In the genomic region with DNA sequence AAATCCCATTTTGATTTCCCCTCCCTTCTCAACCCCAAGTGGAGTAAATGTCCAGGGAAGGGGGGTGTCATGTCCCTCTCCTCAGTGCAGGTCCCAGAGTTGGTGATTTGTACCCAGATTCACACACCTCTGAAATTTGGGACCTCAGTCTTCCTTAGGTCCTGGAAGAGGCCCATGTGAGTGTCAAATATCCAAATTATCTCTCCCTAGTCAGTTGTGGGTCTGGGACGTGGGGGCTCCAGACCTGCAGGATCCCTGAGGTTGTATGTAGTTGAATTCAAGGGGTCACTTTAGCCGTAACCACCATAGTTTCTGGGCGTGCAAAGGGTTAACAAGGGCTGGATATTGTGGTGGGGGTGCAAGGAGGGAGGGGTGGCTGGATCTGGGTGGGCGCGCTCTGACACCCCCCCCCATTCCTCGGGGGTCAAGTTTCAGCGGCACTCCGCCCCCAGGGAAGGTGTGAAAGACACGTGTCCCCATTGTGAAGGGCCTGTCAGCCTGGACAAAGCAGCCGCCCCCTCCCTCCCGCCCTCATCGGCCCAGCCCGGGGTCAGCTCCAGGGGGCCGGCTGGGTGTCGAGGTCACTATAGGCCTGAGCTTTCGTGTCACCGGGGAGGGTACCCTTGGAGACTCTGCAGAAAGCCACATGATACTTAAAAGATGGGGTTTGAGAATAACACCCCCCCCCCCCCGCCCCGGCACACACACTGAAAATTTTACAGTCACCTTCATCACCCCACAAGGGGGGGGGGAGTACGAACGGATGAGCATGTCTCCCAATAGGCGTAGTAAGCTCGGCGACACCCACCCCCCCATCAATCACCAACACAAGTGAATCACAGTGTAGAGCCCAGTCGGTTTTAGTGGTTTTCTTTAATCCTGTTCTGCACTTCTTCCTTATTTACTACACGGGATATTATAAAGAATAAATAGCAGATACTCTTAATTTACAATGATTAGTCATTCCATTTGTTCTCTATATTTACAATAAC, we compare ENCODE assay signal across 10 mouse cellular contexts. TPM values are rescaled to one million over a fixed set of nuclear protein-coding genes. Genes with fewer than 3 reads are reported as not detected.
DNase-seq lines count a peak whose midpoint lies in the region; ATAC-seq and TF ChIP-seq lines count a peak whose summit lies in the region.
"Had no signal": no experiment of that assay in that cellular context is flagged by ENCODE, and none has a peak within 500 bp of the region (broad histone marks: within the 10 kb centered on the region; RNA-seq: fewer than 3 reads in every experiment).

No protein-coding gene starts in this region.

- no peak for ATAC-seq in cerebellum, adult (ENCODE audit: insufficient number of reproducible peaks, low FRiP score, low TSS enrichment)
- ATAC-seq in forebrain, postnatal 0 days: no peak
- ATAC-seq in midbrain, embryonic 13.5 days: no peak

- peak; percentile 11 to 20 for DNase-seq in cerebellum, postnatal 10 days
- DNase-seq in forebrain, postnatal 0 days: no peak
- no peak for DNase-seq in cerebellum, adult 18-20 months
- DNase-seq in layer of hippocampus, postnatal 36 days: no peak
- no peak for DNase-seq in adrenal gland, postnatal 10 days
- DNase-seq: spleen, adult 18-20 months had no signal

- 0 out of 2 replicates have a peak overlapping the region, but pooled peaks have one; percentile 13 for H3K4me3 ChIP-seq in E14TG2a.4 (replicated peaks; ENCODE audit: low read length)
- H3K4me3 ChIP-seq in forebrain, postnatal 0 days (ENCODE audit: low read depth, low read length): peak overlapping the region; percentile 66
- H3K4me3 ChIP-seq in midbrain, embryonic 13.5 days (replicated peaks): peak overlapping the region; percentile 38

- peaks cover 74% of the 10 kb centered on the region for H3K27me3 ChIP-seq in E14TG2a.4 (ENCODE audit: insufficient read depth, low read length)
- H3K27me3 ChIP-seq in forebrain, postnatal 0 days (ENCODE audit: insufficient read depth, low read length): peaks cover 6% of the 10 kb centered on the region; the same call in 1 of the 2 replicates
- H3K27me3 ChIP-seq in midbrain, embryonic 13.5 days: peaks cover 16% of the 10 kb centered on the region

- H3K27ac ChIP-seq in forebrain, postnatal 0 days (ENCODE audit: low read depth, low read length): no peak overlapping the region
- H3K27ac ChIP-seq in midbrain, embryonic 13.5 days: 0 out of 2 replicates have a peak overlapping the region, but pooled peaks have one; percentile 57

- H3K4me2 ChIP-seq in forebrain, postnatal 0 days (ENCODE audit: low read depth): peak overlapping the region; percentile 90
- H3K4me2 ChIP-seq in midbrain, embryonic 13.5 days (replicated peaks): peak overlapping the region; percentile 65

- H3K9me3 ChIP-seq in E14TG2a.4 (ENCODE audit: low read length): no peaks in the 10 kb centered on the region
- no peaks in the 10 kb centered on the region for H3K9me3 ChIP-seq in forebrain, postnatal 0 days (ENCODE audit: low read length)
- no peaks in the 10 kb centered on the region for H3K9me3 ChIP-seq in midbrain, embryonic 13.5 days

- TF ChIP-seq CTCF in E14TG2a.4 (conservative IDR thresholded peaks at IDR 0.05; ENCODE audit: low read length): no peak
- no peak for TF ChIP-seq CTCF in forebrain, postnatal 0 days (IDR thresholded peaks at IDR 0.05; ENCODE audit: low read depth)

- WGBS in forebrain, postnatal 0 days: under 1% methylated on average over 24 of the region's 26 CpGs
- WGBS in midbrain, embryonic 13.5 days: under 1% methylated on average over 25 of the region's 26 CpGs

- no peaks in the 10 kb centered on the region for H3K36me3 ChIP-seq in E14TG2a.4 (ENCODE audit: insufficient read depth, low read length)
- H3K36me3 ChIP-seq in forebrain, postnatal 0 days (ENCODE audit: insufficient read depth): no peaks in the 10 kb centered on the region
- H3K36me3 ChIP-seq in midbrain, embryonic 13.5 days: no peaks in the 10 kb centered on the region

- peaks cover 25% of the 10 kb centered on the region; the same call in 1 of the 2 replicates for H3K4me1 ChIP-seq in E14TG2a.4 (replicated peaks; ENCODE audit: low read depth, low read length)
- 0 out of 2 replicates have a peak, but pooled peaks cover 10% of the 10 kb centered on the region for H3K4me1 ChIP-seq in forebrain, postnatal 0 days (ENCODE audit: insufficient read depth)
- peaks cover 34% of the 10 kb centered on the region for H3K4me1 ChIP-seq in midbrain, embryonic 13.5 days (replicated peaks)

- H3K9ac ChIP-seq in forebrain, postnatal 0 days: no peak overlapping the region
- 0 out of 2 replicates have a peak overlapping the region, but pooled peaks have one; percentile 32 for H3K9ac ChIP-seq in midbrain, embryonic 13.5 days (replicated peaks)

RNA-seq across cellular contexts. Expression of a gene that starts 2.1 kb away (rescaled TPM):
- total RNA-seq in forebrain, postnatal 0 days (2014; rRNA removed): 13.3 and 15.2 TPM in 2 replicates
- 5.2 TPM in 2 replicates for polyA plus RNA-seq in forebrain, postnatal 0 days (2015; fragmentation: Nextera tagmentation; extraction: Ambion mirVana)
- polyA plus RNA-seq in midbrain, embryonic 13.5 days (2015; fragmentation: Nextera tagmentation; extraction: Ambion mirVana): 2.7 and 3.2 TPM in 2 replicates
- 10 to 100 TPM in 1 of 2 experiments, 1 to 10 TPM in 1; 9.5 to 10.4 TPM for total RNA-seq in layer of hippocampus, postnatal 36 days (2021)
- under 1 TPM; 0.91 to 0.96 TPM for total RNA-seq in adrenal gland, postnatal 10 days (2021)
- total RNA-seq: liver, adult 2 months had no signal
- polyA plus RNA-seq: liver, adult 2 months had no signal

Comparison
In these comparisons a context has a peak if more than half of its experiments do, and no peak if none do; other contexts are left out.
1. DNase-seq: peak in cerebellum, postnatal 10 days (2 of 2); none in forebrain, postnatal 0 days (single experiment), cerebellum, adult 18-20 months (0 of 2), layer of hippocampus, postnatal 36 days (0 of 2) and adrenal gland, postnatal 10 days (single experiment).
2. H3K4me3 ChIP-seq: peak in every context shown above with its lines; median percentile 66 in forebrain, postnatal 0 days; 38 in midbrain, embryonic 13.5 days; 13 in E14TG2a.4.